Mouse (Mus musculus) ES-Bruce4 (cell line): ENCODE data around the gene Mrpl36. TPM values are rescaled to one million over a fixed set of nuclear protein-coding genes. Genes with fewer than 3 reads are reported as not detected.

Source experiments
- H3K27ac ChIP-seq: 2 replicates; pipeline ENCODE4 v1.5.1; 2012; ENCODE audit warnings: low read length, inconsistent platforms; ENCODE audit not compliant: insufficient read depth
- H3K27me3 ChIP-seq: 2 replicates; pipeline ENCODE4 v1.6.1; 2012; ENCODE audit warnings: mild to moderate bottlenecking, low read length, inconsistent platforms; ENCODE audit not compliant: control insufficient read depth, poor library complexity, insufficient read depth, severe bottlenecking
- H3K36me3 ChIP-seq: 2 replicates; pipeline ENCODE4 v1.6.1; 2012; ENCODE audit warnings: inconsistent platforms, mild to moderate bottlenecking, low read length, moderate library complexity; ENCODE audit not compliant: control insufficient read depth, poor library complexity, insufficient read depth, severe bottlenecking
- H3K4me1 ChIP-seq: one replicate; pipeline ENCODE4 v1.8.1; 2011; ENCODE audit warnings: low read length; ENCODE audit not compliant: control insufficient read depth, insufficient read depth
- H3K4me3 ChIP-seq: 2 replicates; pipeline ENCODE4 v1.5.1; 2011; ENCODE audit warnings: low read depth, mild to moderate bottlenecking, low read length
- H3K9ac ChIP-seq: 2 replicates; pipeline ENCODE4 v1.6.1; 2012; ENCODE audit warnings: low read depth, mild to moderate bottlenecking, inconsistent platforms; ENCODE audit not compliant: poor library complexity, severe bottlenecking
- H3K9me3 ChIP-seq: replicated peaks from 2 replicates; pipeline ENCODE4 v1.6.1; 2012; ENCODE audit warnings: mild to moderate bottlenecking, low read length, inconsistent platforms; ENCODE audit not compliant: control insufficient read depth, poor library complexity, insufficient read depth, severe bottlenecking
- CTCF ChIP-seq: IDR thresholded peaks from one replicate; pipeline ENCODE4 v1.8.1; 2011; ENCODE audit warnings: low read depth, low read length
- EP300 ChIP-seq: IDR thresholded peaks from 2 replicates; pipeline ENCODE4 v1.6.1; 2011; ENCODE audit warnings: low read depth, low read length; ENCODE audit not compliant: insufficient read depth
- POLR2A ChIP-seq: IDR thresholded peaks from one replicate; pipeline ENCODE4 v1.8.1; 2011; ENCODE audit warnings: low read length; ENCODE audit not compliant: insufficient read depth
- polyA plus RNA-seq: library from polyadenylated mRNA; stranded (reverse); fragments of >200 nt; gene quantifications from 2 replicates; pipeline ENCODE4 v1.2.4, GENCODE M21; 2011; ENCODE audit warnings: low read depth; ENCODE audit not compliant: missing spikeins, insufficient read depth, insufficient read length

Mrpl36 gene
- polyA plus RNA-seq, 1 experiment, result 49.3 TPM

GRCm38 (mm10) chr13:73310183-73310929, 18.0 kb upstream of the Mrpl36 start:
- H3K9me3 ChIP-seq, result no peaks in the 10 kb centered on the region
- H3K4me1 ChIP-seq, result no peaks in the 10 kb centered on the region
- no peak overlapping the region for H3K9ac ChIP-seq
- no peak for TF ChIP-seq POLR2A
- TF ChIP-seq CTCF, result peak; percentile 96
- TF ChIP-seq EP300, result no peak
- H3K4me3 ChIP-seq, result no peak overlapping the region
- no peaks in the 10 kb centered on the region for H3K36me3 ChIP-seq
- no peak overlapping the region for H3K27ac ChIP-seq
- H3K27me3 ChIP-seq, result no peaks in the 10 kb centered on the region; the same call in 1 of the 2 replicates

DNA sequence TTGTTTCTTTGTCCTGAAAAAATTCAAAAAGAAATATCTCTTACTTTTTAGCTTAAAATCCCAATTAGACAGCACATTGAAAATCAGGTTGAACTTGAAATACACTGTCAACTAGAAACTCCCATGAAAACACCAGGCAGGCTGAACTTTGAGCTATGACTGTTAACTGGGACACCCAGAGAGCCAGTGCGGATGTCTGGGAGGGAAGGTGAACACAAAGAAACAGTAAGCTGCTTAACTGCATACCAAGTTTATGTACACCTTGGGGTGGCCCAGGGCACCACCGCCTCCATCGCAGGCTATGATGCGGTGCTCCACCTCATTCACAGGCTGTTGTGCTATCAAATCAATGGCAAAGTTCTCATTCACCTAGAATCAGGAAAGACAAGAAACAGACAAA, 8.3 kb upstream of the Mrpl36 start:
- H3K4me3 ChIP-seq, result no peak overlapping the region
- no peak for TF ChIP-seq POLR2A
- TF ChIP-seq EP300, result no peak
- no peak for TF ChIP-seq CTCF
- no peaks in the 10 kb centered on the region for H3K4me1 ChIP-seq
- H3K36me3 ChIP-seq, result peaks cover 39% of the 10 kb centered on the region
- no peaks in the 10 kb centered on the region for H3K9me3 ChIP-seq
- H3K9ac ChIP-seq, result no peak overlapping the region
- H3K27me3 ChIP-seq, result no peaks in the 10 kb centered on the region
- H3K27ac ChIP-seq, result no peak overlapping the region

DNA sequence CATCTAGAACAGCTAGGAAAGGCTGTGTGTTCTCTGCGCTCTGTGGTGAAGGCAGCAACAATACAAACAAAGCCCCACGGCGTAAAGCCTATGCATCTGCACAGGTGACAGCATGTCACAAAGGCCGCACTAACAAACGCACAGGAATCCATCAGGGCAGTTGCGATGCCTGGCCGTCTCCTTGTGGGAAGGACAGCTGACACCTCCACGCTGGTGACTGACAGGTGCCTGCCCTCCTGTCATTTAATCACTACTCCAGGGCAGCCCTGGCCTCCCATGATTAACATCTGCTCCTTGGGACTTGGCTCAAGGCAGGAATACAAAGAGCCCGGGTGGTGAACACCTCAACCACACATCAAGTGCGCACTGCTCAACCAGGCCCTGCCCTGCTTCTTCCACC, 5.7 kb upstream of the Mrpl36 start:
- peaks cover 44% of the 10 kb centered on the region for H3K36me3 ChIP-seq

GRCm38 (mm10) chr13:73323406-73323805, 4.9 kb upstream of the Mrpl36 start:
- Histone ChIP-seq H3K4me3 (no peak overlapping the region), H3K9me3 (no peaks in the 10 kb centered on the region), H3K9ac (no peak overlapping the region), H3K36me3 (peaks cover 41% of the 10 kb centered on the region), H3K27ac (no peak overlapping the region), H3K27me3 (no peaks in the 10 kb centered on the region), H3K4me1 (no peaks in the 10 kb centered on the region)
- TF ChIP-seq CTCF, result no peak
- TF ChIP-seq EP300, result no peak
- no peak for TF ChIP-seq POLR2A

More for the DNA sequence above, 5.7 kb upstream of the Mrpl36 start:
- TF ChIP-seq POLR2A (no peak), EP300 (no peak), CTCF (no peak)
- H3K27ac ChIP-seq, result no peak overlapping the region
- H3K9ac ChIP-seq, result no peak overlapping the region
- no peaks in the 10 kb centered on the region for H3K9me3 ChIP-seq
- no peak overlapping the region for H3K4me3 ChIP-seq
- no peaks in the 10 kb centered on the region for H3K4me1 ChIP-seq
- H3K27me3 ChIP-seq, result no peaks in the 10 kb centered on the region

GRCm38 (mm10) chr13:73330844-73331501, 2.7 kb downstream of the Mrpl36 start:
- TF ChIP-seq CTCF, result no peak
- TF ChIP-seq POLR2A, result no peak
- TF ChIP-seq EP300, result no peak
- H3K27me3 ChIP-seq, result no peaks in the 10 kb centered on the region
- H3K27ac ChIP-seq, result peak overlapping the region; percentile 43
- H3K4me3 ChIP-seq, result peak overlapping the region; percentile 96
- peaks cover 6% of the 10 kb centered on the region for H3K4me1 ChIP-seq
- H3K36me3 ChIP-seq, result peaks cover 4% of the 10 kb centered on the region
- H3K9ac ChIP-seq, result peak overlapping the region; percentile 83
- H3K9me3 ChIP-seq, result no peaks in the 10 kb centered on the region

- Histone ChIP-seq H3K4me3 (peak overlapping the region; percentile 96), H3K9me3 (no peaks in the 10 kb centered on the region), H3K27ac (peak overlapping the region; percentile 21; the same call in 1 of the 2 replicates), H3K27me3 (no peaks in the 10 kb centered on the region), H3K36me3 (peaks cover under 1% of the 10 kb centered on the region), H3K9ac (peak overlapping the region; percentile 83), H3K4me1 (peaks cover 6% of the 10 kb centered on the region)
- TF ChIP-seq EP300 (no peak), POLR2A (no peak), CTCF (no peak)
Measured at GRCm38 (mm10) chr13:73331736-73332135, 3.4 kb downstream of the Mrpl36 start.
